Mouse (Mus musculus) brain, embryonic 14.5 days (tissue): ENCODE measurements around the gene Stx8. TPM values are rescaled to one million over a fixed set of nuclear protein-coding genes. Genes with fewer than 3 reads are reported as not detected.

ENCODE experiments used
- DNase-seq: peaks from one replicate; pipeline ENCODE4 v3.0.0-alpha.2; 2011; ENCODE audit warnings: low read depth
- CTCF ChIP-seq: fragments of 200-500 bp; IDR thresholded peaks from 2 replicates; pipeline ENCODE4 v1.5.1; 2012; ENCODE audit warnings: inconsistent platforms, mild to moderate bottlenecking, moderate library complexity, borderline replicate concordance; ENCODE audit not compliant: insufficient read depth, insufficient read length; ENCODE audit errors: extremely low read depth
- POLR2A ChIP-seq: fragments of 200-500 bp; IDR thresholded peaks from 2 replicates; pipeline ENCODE4 v1.6.1; 2012; ENCODE audit warnings: mild to moderate bottlenecking, inconsistent platforms, borderline replicate concordance; ENCODE audit not compliant: poor library complexity, insufficient read depth, insufficient read length, severe bottlenecking; ENCODE audit errors: extremely low read depth
- polyA plus RNA-seq: library from polyadenylated mRNA; depleted of rRNA; stranded (reverse); fragments of >200 nt; gene quantifications from 2 replicates; pipeline ENCODE4 v1.2.3, GENCODE M21; 2012

Stx8 gene
- polyA plus RNA-seq, 1 experiment, result 23.4 TPM

GRCm38 (mm10) chr11:68199801-68200423 lies 233.9 kb downstream of the Stx8 start:
- DNase-seq, result peak; percentile 41
- no peak for TF ChIP-seq POLR2A
- no peak for TF ChIP-seq CTCF

DNA sequence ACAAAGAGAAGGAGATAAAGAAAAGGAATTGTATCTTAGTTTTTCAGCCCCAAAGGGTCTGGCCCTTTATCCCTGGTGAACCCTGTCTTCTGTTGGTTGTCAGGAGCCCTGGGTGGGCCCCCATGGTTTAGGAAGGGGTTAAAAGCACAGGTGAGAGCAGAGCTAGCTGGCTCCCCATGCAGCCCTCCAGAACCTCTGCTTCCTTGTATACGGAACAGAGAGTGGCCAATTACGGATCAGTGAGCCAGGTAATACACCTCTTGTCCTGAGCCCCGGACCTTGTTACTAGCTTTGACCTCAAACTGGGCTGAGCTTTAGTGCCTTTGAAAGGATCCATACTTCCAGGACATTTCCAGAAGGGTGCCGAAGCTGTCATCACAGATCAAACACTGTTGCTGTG lies 234.5 kb downstream of the Stx8 start:
- TF ChIP-seq CTCF, result no peak
- TF ChIP-seq POLR2A, result no peak
- no peak for DNase-seq

DNA sequence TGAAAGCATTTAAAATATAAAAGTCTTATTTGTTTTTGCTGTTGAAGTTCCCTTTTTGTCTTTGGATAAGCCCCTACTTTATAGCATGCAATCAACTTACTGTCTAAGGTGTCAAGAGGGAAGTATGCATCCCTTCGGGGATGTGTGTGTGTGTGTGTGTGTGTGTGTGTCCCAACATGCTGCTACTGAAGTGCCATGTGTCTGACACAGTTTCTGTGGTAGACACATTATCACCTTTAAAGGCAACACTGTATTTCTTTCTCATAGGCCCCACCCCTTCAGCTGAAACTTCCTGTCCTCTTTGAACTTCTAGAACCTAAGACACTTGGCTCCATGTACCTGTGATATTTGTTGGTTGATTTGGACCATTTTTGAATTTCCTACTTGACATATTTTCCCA lies 235.1 kb downstream of the Stx8 start:
- TF ChIP-seq CTCF (no peak), POLR2A (no peak)
- no peak for DNase-seq

DNA sequence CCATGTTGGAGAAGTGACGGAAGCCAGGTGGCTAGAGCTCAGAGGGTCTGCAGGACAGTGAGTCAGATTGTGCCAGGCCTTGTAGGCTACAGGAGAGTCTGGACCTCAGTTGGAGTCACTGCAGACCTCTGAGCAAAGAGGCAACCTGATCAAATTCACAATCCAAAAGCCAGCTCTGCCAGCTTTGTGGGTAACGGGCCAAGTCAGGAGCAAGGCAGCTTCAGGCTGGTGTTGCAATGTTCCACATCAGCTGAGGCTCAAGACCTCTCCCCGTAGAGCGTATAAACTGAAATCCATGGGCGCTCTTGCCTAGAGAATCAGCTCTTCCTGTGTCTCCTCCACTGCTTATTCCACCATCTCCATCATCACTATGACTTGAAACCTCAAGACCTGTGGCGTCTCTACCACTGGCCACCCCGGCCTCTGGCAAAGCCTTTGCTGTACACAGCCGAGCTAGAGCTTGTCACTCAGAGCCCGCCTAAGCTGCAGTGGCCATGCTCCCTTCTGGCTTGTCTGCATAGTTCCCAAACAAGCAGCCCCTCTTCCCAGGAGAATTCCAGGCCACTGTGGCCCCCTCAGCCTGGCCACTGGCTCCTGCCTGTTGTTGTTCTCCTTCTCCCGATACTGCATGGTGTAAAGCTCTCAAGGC lies 235.9 kb downstream of the Stx8 start:
- DNase-seq, result no peak
- TF ChIP-seq POLR2A (no peak), CTCF (no peak)

DNA sequence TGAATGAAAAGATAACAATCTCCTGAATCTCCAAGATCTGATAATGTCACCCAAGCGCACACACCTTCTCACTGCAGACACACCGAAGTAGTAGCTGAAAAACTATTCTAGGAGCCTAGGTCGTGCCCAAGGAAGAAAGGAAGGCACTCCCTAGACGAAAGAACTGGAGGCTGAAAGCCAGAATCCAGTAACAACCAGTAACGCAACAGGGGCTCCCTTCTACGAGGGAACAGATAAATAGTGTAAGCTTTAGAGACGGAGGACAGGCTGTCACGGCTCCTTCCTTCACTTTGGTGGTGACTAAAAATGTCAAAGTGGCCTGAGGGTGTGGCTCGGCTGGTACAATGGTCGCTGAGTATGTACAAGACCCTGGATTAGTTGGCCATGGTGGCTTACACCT lies 236.6 kb downstream of the Stx8 start:
- TF ChIP-seq POLR2A (no peak), CTCF (no peak)
- no peak for DNase-seq

DNA sequence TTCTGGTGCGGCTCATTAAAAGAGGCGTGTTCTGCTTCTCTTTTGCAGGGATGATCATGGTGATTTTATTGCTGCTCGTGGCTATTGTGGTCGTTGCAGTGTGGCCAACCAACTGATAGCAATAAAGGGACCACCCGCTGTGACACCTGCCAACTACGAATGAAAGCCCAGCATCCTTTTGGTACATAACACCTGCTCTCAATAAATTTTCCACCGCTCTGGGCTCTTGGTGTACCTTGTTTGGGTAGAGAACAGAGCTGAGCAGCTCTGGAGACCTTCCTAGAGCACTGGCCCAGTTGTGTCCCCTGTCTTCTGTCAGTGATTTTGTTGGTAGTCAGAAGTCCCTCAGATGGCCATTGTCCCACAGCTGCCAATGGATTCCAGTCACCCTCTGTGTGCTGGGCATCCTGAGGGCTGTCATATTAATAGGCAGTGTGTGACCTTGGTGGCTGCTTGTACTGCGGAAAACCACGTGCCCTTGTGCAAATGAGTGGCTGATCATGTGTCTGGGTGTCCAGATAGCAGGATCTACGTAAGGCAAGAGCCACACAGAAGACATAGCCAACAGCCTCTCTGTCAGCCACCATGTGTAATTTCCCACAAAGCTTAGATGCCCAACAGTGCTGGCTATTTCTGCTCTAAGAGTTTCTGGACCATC lies 237.8 kb downstream of the Stx8 start:
- no peak for DNase-seq
- TF ChIP-seq POLR2A, result no peak
- no peak for TF ChIP-seq CTCF

DNA sequence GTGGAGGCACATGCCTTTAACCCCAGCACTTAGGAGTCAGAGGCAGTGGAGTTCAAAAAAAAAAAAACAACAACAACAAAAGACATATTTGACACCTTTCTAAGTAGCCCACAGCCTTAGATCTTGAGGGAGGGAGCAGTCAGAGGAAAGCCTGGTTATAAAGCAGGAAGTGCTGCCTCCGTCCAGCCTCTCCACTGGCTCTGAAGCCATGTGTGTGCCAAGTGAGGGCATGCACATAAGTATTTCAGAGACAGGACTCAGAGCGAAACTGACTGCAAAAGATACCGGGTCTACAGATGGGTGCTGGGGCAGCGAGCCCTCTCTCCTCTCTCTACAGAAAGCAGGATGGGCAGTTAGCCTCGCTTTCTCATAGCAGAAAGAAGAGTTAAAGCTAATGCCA lies 238.4 kb downstream of the Stx8 start:
- no peak for TF ChIP-seq CTCF
- no peak for DNase-seq

DNA sequence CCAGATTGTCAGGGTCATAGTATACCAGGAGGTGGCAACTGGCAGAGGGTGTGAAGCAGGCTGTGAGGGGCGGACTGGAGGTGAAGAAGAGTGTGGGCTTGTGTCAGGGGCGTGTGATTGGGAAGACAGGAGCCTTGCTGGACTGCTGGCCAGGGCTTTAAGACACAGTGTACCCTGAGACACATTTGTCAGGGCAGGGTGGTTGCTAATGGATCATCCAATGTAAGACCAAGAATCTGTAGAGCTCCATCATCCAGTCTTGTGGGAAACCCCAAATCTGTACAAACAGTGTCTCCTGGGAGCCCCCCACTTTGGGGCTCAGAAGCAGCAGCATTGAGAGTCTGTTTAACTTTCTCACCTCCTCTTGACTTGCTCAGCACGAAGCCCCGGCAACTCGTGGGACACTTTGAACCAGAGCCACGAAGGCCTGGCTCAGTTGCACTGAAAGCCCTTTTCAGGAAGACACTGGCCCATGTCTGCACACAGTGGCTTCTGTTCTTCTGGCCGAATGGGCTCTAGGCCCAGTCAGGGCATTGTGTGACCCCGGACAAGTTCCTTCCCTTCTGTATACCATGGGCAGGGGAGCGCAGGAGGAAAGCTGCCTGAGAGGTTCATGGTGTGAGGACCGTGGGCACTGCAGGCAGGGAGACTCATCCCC lies 239.7 kb downstream of the Stx8 start:
- TF ChIP-seq POLR2A (no peak), CTCF (no peak)
- DNase-seq, result peak; percentile 39

DNA sequence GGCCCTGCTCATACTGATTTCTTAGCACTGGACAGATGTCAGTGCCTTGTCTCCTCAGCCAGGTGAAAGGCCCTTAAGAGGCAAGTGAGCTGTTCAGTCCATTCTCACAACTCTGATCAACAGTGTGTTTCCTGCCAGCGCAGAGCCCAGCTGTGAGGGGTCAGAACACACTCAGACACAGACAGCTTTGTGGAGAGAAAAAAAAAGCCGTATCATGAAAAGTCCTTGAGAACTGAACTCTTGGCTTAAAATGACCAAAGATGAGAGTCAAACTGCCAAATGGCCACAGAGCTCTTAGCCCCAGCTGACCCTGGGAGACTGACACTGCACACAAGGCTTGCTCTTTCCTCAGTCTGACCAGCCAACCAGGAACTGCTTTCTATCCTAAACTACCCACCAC lies 242.0 kb downstream of the Stx8 start:
- no peak for DNase-seq
- TF ChIP-seq CTCF (no peak), POLR2A (no peak)

GRCm38 (mm10) chr11:68208582-68208981 lies 242.6 kb downstream of the Stx8 start:
- TF ChIP-seq CTCF, result no peak
- TF ChIP-seq POLR2A, result no peak
- no peak for DNase-seq

GRCm38 (mm10) chr11:68209506-68209905 lies 243.5 kb downstream of the Stx8 start:
- DNase-seq, result no peak
- TF ChIP-seq CTCF, result no peak
- TF ChIP-seq POLR2A, result no peak
